Mouse (Mus musculus) ES-E14 (cell line): ENCODE measurements around the gene Aco2.

Source experiments
- CHD2 ChIP-seq: IDR thresholded peaks from 2 replicates; pipeline ENCODE4 v1.6.1; 2014; ENCODE audit warnings: mild to moderate bottlenecking, low read depth, low read length, inconsistent platforms
- MAFK ChIP-seq: IDR thresholded peaks from 2 replicates; pipeline ENCODE4 v1.6.1; 2014; ENCODE audit warnings: mild to moderate bottlenecking, low read depth, low read length, inconsistent platforms; ENCODE audit not compliant: insufficient read depth
- ZC3H11A ChIP-seq: IDR thresholded peaks from 2 replicates; pipeline ENCODE4 v1.6.1; 2012; ENCODE audit warnings: low read depth, mild to moderate bottlenecking, inconsistent platforms, low read length, borderline replicate concordance

GRCm38 (mm10) chr15:81840306-81840705 is 31.8 kb upstream of the Aco2 start:
- TF ChIP-seq CHD2 = no peak
- no peak for TF ChIP-seq ZC3H11A
- no peak for TF ChIP-seq MAFK
